Mouse (Mus musculus) left cerebral cortex, adult 9 months (tissue): ENCODE measurements at regions not wholly inside any gene's neighbourhood (a gene's known extent, or its start where the extent isn't known, plus 50 kb on each side); places are given as distances from the start of the nearest gene placed in this dataset.

Experiments used
- DNase-seq, 2 experiments: peaks; one replicate each; pipeline ENCODE4 v3.0.0; 2022; ENCODE audit warnings: low spot score in 2 of 2

DNA sequence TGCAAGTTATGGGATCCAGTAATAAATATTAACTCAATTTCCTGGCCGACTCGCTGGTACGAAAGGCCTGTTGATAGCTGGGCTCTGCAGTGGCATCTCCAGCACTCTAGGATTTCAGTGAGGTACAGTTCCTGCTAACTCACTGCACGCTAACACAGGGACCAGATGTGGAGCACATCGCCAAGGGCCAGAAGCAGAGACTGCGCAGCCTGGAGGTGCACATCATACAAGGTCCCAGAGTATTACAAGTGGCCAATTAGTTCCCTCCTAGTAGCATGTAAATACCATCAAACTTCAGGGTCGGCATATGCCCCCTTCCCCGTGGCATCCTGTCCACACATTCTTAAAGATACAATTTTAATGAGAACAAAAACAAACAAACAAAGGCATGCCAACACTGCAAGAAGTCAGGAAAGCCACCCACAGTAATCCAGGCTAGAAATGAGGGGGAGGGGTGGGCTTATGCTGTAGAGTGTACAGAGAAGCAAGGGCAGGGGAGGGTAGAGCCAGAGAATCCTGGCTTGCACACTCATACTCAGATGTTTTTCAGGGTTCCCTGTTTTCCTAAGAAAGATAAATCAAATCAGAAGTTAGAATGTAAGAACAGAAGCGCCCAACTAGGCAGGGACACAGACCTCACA is 419.9 kb upstream of the Mctp2 start:
- no peak for DNase-seq

DNA sequence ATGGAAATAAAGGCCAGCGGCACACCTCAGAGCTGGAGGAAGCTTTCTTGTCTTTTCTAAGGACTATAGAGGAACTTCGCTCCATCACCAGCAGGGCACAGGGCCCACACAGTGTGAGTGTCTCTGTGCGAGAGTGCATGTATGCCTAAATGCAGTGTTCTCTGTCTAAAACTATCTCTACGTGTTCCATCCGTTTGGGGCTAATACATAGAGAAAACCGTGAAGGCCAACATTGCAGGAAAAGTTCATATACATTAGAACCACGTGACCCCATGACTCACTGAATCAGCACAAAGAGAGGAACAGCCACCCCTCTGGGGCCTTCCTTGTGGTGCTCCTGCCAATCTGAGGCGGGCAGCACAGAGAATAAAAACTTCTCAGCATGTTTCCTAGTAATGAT is 431.4 kb upstream of the Mctp2 start:
- no peak for DNase-seq

DNA sequence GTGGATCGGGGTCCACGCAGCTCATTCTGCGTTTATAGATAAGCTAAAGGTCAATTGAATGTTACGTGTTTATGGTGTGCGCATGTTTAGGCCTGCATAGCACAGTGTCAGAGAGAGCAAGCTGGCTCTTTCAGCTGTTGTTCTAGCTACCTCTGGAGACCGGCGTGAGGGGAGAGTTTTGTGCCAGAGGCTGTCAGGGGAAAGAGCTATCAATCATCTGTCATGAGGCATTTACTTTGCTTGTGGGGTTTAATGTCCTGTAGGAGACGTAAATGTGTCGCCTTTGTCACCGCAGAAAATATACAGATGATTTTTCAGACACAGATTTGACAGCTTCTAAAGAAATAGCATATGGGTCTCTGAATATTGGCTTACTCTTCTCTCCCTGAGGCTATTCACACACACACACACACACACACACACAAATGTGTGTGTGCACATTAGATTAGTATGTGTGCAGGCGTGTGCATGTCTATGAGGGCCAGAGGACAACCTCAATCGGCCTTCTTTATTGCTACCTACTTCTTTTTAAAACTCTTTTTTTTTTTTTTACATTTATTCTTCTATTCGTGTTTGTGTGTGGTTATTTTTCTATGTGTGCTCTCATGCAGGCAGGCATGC is 432.0 kb upstream of the Mctp2 start:
- no peak for DNase-seq

DNA sequence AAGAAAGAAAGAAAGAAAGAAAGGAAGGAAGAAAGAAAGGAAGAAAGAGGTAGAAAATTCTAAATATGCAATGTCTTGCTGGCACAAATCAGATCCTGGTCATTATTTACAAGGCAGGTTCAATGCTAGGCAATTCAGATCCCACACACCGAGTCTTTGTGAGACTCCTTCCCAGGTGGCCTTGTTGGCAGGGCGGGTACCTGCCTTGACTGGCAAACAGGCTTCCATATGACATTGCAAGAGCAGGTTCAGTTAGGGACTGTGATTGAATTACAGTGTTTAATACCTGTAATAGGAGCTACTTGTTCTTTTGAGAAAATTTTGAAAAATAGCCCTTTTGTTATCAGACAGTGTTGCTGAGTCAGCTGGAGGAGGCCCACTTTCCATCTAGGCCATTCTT is 436.0 kb upstream of the Mctp2 start:
- DNase-seq = no peak

DNA sequence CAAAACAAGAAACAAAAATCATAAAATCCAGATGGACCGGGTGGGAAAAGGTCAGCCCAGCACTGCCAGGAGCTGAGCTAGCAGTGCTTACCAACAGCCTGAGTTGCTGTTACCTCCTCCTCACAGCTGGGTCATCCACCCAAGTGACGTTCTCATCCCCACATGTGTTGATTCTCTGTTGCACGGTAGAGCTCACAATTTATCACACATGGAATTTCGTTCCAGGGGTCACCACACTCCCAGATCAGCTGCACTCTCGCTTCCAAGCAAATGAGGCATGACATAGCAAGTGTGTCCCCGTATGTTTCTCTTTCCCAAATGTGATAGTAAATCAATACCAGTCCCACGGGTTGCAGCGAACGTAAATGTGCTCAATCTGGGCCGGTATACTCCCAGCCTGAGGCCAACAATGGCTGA is 445.1 kb upstream of the Mctp2 start:
- DNase-seq = no peak

DNA sequence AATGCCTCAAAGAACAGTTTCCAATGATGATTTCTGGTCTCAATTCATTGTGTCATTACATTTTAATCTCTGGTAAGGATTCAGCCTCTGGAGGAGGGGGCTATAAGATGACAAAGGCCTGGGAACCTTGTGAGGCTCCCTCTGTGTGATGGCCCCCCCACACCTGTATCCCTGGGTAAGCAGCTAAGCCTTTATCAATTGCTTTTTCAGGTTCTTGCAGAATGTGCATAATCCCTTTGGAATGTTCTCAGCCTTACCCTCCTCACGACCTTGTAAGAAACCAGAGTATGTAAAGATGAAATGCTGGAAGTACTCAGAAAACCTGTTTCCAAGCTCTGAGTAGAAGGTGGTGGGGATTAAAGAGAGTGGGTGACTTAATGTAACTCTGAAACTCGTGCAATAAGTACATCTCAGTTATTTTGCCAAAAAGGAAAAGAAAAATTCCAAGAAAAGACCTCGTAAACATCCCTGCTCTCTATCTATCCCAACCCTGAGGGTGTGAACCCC is 446.7 kb upstream of the Mctp2 start:
- no peak for DNase-seq

DNA sequence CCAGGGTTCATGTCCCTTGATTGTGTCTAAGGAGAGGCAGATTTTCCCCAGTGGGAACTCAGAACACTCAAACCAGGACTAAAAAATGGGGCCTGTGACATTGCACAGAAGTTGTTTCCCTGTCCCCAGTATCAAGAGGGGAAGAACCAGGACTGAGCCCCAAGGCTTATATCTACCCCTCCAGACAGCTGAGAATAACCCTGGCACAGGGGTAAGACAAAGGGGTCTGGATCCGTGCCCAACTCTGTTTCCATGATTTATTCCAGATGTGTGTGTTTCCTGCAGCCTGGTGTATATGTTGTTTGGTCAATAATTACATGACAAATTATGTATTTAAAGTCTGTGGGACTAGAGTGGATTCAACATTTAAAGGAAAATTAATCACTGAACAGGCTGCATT is 456.3 kb upstream of the Mctp2 start:
- DNase-seq = no peak

DNA sequence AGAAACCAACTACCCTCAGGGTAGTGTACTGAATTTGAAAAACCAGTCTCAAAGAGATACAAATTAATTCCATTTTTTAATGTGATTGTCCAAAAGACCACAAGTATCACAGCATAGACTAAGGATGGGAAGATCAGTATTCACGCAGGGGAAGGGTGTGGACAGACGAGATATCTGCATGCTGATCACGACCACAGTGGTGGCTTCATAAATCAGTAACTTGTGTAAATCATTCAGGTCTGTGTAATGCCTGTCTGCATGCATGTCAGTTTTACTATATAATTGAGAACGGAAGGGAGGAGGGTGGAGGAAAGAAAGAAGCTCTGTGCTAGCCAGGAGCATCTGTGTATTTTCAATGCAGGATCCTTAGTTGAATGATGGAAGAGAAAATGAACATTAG is 462.3 kb upstream of the Mctp2 start:
- DNase-seq = no peak

DNA sequence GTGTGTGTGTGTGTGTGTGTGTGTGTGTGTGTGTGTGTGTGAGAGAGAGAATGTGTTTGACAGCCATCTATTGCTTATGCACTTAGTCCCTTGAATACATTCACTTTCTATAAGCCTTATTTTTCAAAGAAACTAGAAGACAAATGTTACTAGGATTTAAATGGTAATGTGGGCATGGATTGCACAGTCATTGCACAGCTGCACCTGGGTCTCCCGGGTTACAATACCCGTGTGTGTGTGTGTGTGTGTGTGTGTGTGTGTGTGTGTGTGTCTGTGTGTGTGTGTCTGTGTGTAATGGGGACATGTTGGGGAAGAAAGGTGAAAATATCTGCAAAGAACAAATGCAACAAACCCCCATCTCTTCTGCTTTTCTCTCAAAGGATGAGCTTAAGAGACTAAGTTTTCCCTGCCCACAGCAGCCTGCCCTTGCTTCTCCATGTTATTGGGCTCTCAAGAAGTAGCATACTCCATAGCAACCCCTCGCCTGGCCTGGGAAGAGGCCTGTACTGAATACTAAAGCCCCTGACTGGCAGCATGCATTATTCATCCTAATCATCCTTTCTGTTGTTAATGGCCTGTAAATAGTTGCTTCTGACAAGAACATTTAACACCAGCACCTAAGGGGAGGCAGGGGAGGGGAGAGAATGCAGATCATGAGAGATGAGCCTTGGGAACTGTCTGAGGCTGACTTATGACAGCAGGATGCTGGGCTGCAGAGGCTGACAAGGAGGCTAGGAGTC is 467.8 kb upstream of the Mctp2 start:
- DNase-seq = no peak

DNA sequence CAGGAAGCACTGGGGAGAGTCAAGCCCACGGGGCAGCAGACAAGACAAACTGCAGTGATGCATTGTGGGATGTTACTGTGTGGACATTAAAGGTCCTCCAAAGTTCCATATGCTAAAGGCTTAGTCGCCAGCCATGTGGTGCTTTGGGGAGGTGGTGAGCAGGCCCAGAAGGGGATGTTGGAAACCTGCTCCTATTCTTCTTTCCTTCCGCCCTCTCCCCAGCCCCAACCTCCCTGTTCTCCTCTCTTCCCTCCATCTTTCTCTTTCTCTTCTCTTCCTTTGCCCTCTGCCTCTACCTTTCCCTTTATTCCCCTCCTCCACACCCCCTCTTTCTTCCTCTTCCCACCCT is 468.3 kb upstream of the Mctp2 start:
- DNase-seq = no peak

DNA sequence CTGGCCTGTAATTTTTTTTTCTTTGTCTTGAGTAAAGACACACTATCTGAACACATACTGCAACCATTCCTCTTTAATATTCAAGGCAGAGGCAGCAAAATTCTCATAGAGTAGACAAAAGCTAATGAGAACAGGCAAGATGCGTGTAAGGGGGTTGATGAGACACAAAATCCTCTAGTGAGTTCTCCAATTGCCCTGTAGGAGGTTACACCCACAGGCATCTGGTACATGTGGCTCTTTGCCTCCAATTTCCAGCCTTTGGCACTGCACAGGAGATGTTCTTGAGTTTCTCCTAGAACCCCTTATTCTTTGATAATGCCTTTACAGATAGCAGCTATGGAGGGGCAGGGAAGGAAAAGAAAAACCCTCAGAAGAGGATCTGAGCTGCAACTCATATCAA is 480.9 kb upstream of the Mctp2 start:
- DNase-seq = peak in 1 of 2 experiments; percentile 11

DNA sequence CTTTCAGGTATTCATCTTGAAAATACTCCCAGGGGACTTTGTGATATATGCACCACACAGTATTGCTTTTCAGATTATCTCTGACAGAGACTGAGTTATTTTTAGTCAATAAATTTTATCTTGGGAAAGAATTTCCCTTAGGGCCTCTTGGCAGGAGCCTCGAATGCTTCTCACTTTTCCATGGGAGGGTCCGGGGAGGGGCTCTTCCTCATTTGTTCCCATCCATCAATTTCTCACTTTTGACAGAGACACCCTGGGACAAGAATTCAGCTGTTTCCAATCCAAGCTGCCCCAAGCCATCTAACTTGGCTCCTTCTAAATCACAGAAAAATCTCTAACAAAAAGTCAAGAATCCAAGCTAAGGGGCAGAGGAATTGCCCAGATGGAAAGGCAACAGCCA is 481.9 kb upstream of the Mctp2 start:
- DNase-seq = no peak

DNA sequence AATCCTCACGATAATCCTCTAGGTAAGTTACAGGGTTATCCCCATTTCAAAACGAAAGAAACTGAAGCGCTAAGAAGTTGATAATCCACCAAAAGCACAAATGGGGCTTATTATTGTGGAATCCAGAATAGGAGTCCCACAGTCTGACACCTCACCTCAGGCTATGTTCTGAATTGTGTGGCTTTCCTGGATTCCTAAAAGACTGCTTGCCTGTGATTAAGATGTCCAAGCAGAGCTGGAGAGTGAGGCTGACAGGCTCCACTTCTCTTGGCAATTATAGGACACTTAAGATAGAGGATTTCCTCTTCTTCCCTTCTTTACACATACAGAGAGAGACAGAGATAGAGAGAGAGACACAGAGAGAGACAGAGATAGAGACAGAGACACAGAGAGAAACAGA is 515.7 kb upstream of the Mctp2 start:
- DNase-seq = no peak

DNA sequence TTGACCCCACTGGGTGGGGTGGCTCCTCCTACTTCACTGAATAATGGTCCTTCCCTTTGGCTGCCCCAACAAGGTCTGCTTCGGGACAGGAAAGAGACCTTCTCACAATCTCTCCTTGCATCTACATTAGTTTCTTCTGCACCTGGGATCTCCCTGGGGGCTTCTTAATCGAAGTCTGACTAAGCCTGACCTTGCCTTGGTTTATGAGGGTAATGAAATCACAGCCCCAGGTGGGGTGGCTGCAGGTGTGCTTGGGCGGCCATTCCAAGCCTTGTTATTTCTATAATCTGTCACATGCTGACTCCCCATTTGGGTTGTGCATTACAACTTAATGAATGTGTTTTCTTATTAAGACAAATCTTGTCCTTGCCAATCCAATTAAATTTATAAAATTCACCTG is 520.2 kb upstream of the Mctp2 start:
- no peak for DNase-seq

DNA sequence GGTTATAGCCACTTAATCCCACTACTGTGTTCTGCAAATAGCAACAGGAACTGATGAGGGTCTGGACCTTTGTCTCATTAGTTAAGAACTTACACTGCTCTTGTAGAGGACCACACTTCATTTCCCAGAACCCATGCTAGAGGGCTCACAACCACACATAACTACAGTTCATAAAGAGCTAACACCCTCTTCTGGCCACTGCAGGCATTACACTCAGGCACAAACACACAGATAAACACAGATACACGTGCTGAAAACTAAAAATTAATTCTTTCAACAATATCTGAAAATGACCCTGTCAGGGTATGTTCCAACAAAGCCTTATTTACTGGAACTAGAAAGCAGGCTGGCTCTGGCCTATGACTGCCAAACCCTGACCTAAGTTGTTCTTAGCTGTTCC is 529.0 kb upstream of the Mctp2 start:
- no peak for DNase-seq

DNA sequence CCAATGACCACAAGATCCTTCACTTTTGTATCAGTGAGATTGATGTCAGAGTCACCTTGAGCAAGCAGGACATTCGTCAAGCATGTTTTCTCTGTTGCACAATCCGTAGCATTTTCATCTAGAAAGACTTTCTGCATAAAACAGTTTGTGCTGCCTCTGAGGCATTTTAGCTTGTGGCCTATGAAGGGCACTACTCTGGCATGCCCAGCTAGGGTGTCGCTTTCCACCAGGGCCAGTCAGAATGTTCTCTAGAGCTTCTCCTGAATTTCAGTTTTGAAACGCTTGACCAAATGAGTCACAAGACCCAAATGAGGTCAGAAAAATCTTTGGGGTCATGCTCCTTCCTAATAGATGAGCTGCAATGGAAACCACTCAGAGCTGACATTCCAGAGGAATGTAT is 529.6 kb upstream of the Mctp2 start:
- no peak for DNase-seq

DNA sequence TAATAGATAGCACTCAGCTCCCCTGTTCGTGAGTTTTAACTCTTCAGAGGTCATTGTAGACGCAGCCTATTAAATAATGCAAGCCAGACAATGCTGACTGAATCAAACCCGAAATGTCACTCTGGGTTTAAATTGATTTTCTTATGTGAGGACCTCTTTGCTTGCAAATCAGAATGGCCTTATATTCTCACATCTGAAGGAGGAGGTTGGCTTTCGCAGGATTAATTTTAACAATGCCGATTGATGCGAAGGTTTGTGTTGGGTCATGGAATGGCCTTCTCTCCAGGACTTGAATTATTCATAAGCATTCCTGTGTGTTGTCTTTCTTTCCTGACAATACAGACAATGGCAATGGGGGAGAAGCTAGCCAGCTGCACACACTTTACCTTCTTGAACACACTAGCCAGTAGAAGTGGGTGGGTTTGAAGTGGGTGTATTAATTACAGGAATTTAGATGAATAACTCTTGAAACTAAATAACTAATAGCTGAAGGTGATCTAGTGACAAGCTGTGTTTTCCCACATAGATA is 530.1 kb upstream of the Mctp2 start:
- no peak for DNase-seq

DNA sequence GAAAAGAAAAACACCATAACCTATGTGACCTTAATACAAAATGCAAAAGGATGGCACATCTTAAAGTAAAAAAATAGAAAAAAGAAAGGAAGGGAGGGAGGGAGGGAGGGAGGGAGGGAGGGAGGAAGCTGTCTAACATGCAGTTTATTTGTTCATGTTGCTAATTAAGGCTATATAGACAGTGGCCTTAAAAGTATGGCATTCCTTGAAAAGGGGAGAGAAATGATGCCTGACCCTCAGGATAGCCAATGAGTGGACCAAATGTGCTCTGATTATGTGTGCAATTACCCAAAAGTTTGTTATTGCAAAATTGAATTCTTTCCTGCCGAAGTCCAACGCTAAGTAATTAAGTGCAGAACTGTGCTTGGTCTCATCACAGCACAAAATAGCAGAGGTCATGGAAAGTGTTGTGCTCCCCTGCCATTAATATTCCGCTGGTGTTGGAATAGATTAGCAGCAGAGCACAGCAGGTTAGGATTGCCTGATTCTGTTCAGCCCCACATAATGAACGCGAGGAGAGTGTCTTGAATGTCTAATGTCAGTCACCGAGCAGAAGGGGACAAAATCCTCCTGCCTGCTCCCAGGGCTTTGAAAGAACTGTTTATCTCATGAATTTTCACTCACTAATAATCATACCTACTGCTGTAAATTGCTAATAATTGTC is 531.7 kb upstream of the Mctp2 start:
- DNase-seq = no peak

DNA sequence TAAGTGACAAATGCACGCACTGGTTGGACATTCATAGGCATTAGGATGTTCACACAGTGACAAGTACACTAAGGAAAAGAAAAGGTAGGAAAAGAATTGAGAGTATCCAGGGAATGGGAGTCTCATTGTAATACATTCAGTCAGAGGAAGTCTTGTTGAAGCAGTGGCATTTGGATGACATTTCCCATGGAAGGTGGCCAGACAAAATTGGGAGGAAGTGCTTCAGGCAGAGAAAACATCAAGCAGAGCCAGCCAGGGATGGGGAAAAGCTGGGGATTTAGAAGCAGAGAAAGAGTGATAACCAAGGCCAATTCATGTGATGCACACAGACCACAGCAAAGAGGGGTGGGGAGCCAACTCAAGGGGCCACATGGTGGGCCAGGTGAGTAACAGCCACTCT is 524.0 kb upstream of the Rgma start:
- no peak for DNase-seq

DNA sequence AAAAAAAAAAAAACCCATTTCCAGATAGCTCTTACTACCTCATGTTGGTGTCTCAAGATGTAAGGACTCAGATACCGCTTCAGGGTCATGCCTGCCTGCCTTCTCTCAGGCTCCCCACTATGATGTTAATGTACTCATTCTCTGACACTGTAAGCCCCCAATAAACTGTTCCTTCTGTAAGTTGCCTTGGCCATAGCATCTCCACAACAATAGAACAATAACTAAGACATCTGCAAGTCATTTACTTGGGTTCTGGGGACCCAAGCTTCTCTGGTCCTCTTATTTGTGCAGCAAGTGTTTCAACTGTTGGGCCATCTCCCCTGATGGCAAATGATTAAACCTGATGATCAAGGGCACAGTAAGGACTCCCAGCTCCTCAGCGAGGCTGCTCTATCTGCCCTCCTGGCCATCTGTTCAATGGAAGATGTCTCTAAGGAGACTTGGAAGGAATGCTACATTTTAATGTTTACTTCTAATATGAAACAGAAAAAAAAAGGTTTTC is 520.8 kb upstream of the Rgma start:
- no peak for DNase-seq

DNA sequence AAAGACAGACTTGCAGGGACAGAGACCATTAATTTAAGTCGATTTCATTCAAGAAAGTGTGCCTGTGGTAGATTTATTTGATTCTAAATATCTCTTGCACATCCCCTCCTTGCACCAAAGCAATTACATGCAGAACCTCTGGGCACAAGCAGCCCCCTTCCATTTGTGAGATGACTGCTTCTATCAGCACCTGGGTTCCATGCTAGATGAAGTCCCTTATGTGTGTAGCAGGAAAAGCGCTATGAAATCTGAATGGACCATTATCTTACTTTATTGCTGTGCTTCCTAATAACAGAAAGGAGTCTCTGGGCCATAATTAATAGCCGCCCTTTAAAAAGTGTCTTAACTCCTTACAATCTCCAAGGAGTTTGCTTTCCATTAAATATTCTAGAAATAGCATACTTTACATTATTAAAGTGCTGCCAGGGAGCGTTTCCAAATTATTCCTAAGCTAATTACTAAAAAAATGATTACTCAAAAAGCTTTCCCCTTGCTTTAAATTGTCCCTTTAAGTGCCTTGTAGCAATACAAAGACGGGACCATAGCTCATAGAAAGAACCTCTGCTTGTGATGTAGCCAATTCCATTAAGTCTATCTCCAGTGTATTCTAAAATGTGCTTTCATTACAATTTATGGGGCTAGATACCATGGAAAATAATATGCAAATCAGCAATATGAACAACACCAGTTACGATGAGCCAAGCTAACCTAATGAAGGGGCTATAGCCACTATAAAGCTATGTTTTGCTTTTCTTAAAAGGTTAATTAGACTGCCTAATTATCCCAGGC is 508.1 kb upstream of the Rgma start:
- DNase-seq = no peak
